Mouse (Mus musculus) lung, postnatal 0 days (tissue): ENCODE measurements around the gene Tap1. TPM values are rescaled to one million over a fixed set of nuclear protein-coding genes. Genes with fewer than 3 reads are reported as not detected.

Experiments used
- ATAC-seq: fragments of 200-750 bp; cut with Nextera tagmentation; 2 replicates; pipeline ENCODE4 v1.8.0; 2017; ENCODE audit warnings: moderate library complexity
- DNase-seq: peaks from one replicate; pipeline ENCODE4 v3.0.0-alpha.2; 2016; ENCODE audit warnings: low spot score
- H3K27ac ChIP-seq: fragments of 300-500 bp; sonication (generic); 2 replicates; pipeline ENCODE4 v1.5.1; 2014; ENCODE audit warnings: antibody characterized with exemption, mild to moderate bottlenecking, low read length, mixed read lengths
- H3K27me3 ChIP-seq: fragments of 300-500 bp; sonication (generic); replicated peaks from 2 replicates; pipeline ENCODE4 v1.6.1; 2014; ENCODE audit warnings: low read length, mixed read lengths; ENCODE audit not compliant: insufficient read depth
- H3K36me3 ChIP-seq: fragments of 300-500 bp; sonication (generic); 2 replicates; pipeline ENCODE4 v1.6.1; 2014; ENCODE audit warnings: low read length, mixed read lengths; ENCODE audit not compliant: insufficient read depth
- H3K4me1 ChIP-seq: fragments of 300-500 bp; sonication (generic); 2 replicates; pipeline ENCODE4 v1.6.1; 2014; ENCODE audit warnings: antibody characterized with exemption, low read depth, low read length, mixed read lengths; ENCODE audit not compliant: insufficient read depth
- H3K4me2 ChIP-seq: fragments of 300-500 bp; sonication (generic); replicated peaks from 2 replicates; pipeline ENCODE4 v1.6.1; 2014; ENCODE audit warnings: low read depth, mild to moderate bottlenecking, low read length, moderate library complexity, mixed read lengths
- H3K4me3 ChIP-seq: fragments of 300-500 bp; sonication (generic); 2 replicates; pipeline ENCODE4 v1.5.1; 2014; ENCODE audit warnings: low read depth, low read length
- H3K9ac ChIP-seq: fragments of 300-500 bp; sonication (generic); replicated peaks from 2 replicates; pipeline ENCODE4 v1.6.1; 2014; ENCODE audit warnings: low read depth, mild to moderate bottlenecking
- H3K9me3 ChIP-seq: fragments of 300-500 bp; sonication (generic); 2 replicates; pipeline ENCODE4 v1.6.1; 2016; ENCODE audit warnings: low read length, mixed read lengths
- CTCF ChIP-seq: IDR thresholded peaks from 2 replicates; pipeline ENCODE4 v1.5.1; 2016; ENCODE audit warnings: antibody characterized with exemption, mild to moderate bottlenecking
- EP300 ChIP-seq: IDR thresholded peaks from 2 replicates; pipeline ENCODE4 v1.6.1; 2016; ENCODE audit warnings: antibody characterized with exemption, mild to moderate bottlenecking, control low read depth
- WGBS: fragments of 180-500 bp; shearing (Covaris S2); extraction: QIAGEN DNeasy Blood & Tissue Kit; methylation state at CpG from one replicate; pipeline ENCODE4 v1.1.7; 2014; 5-methylcytosine and 5-hydroxymethylcytosine counted together
- polyA plus RNA-seq: library from polyadenylated mRNA; unstranded; fragments of >200 nt; fragmentation: Nextera tagmentation; extraction: Ambion mirVana; gene quantifications from 2 replicates; pipeline ENCODE4 v1.2.1, GENCODE M21; 2015

The Tap1 gene
- polyA plus RNA-seq, 1 experiment from 2014 or later, result 12.6 TPM

- DNase-seq (no peak), ATAC-seq (no peak)
- no peak for TF ChIP-seq CTCF
- no peak for TF ChIP-seq EP300
- H3K36me3 ChIP-seq, result no peaks in the 10 kb centered on the region
- H3K9me3 ChIP-seq, result no peaks in the 10 kb centered on the region
- no peaks in the 10 kb centered on the region for H3K4me1 ChIP-seq
- no peaks in the 10 kb centered on the region for H3K27me3 ChIP-seq
- WGBS, result 71% methylated on average over 1 of the region's 1 CpGs
- no peak overlapping the region for H3K4me3 ChIP-seq
- no peak overlapping the region for H3K27ac ChIP-seq
- H3K4me2 ChIP-seq, result no peak overlapping the region
- no peak overlapping the region for H3K9ac ChIP-seq
Observed at GRCm38 (mm10) chr17:34174075-34174474, 13.3 kb upstream of the Tap1 start.

GRCm38 (mm10) chr17:34177179-34177578 is 10.2 kb upstream of the Tap1 start:
- Histone ChIP-seq H3K4me2 (no peak overlapping the region), H3K9me3 (no peaks in the 10 kb centered on the region), H3K36me3 (no peaks in the 10 kb centered on the region), H3K27me3 (no peaks in the 10 kb centered on the region), H3K9ac (no peak overlapping the region), H3K4me3 (no peak overlapping the region), H3K4me1 (no peaks in the 10 kb centered on the region), H3K27ac (no peak overlapping the region)
- no peak for ATAC-seq
- TF ChIP-seq CTCF (peak; percentile 50), EP300 (no peak)
- DNase-seq, result no peak
- 65% methylated on average over 4 of the region's 4 CpGs for WGBS

- H3K4me2 ChIP-seq, result no peak overlapping the region
- no peak overlapping the region for H3K4me3 ChIP-seq
- H3K27ac ChIP-seq, result no peak overlapping the region
- no peaks in the 10 kb centered on the region for H3K36me3 ChIP-seq
- H3K9me3 ChIP-seq, result no peaks in the 10 kb centered on the region
- no peak for TF ChIP-seq CTCF
- no peak for TF ChIP-seq EP300
- 45% methylated on average over 6 of the region's 6 CpGs for WGBS
- H3K9ac ChIP-seq, result no peak overlapping the region
- 0 out of 2 replicates have a peak, but pooled peaks cover 2% of the 10 kb centered on the region for H3K27me3 ChIP-seq
- DNase-seq (no peak), ATAC-seq (no peak)
- no peaks in the 10 kb centered on the region for H3K4me1 ChIP-seq
Observed at GRCm38 (mm10) chr17:34179019-34179418, 8.3 kb upstream of the Tap1 start.

- Histone ChIP-seq H3K4me2 (no peak overlapping the region), H3K9me3 (no peaks in the 10 kb centered on the region), H3K9ac (no peak overlapping the region), H3K36me3 (no peaks in the 10 kb centered on the region), H3K27me3 (0 out of 2 replicates have a peak, but pooled peaks cover 4% of the 10 kb centered on the region), H3K4me1 (no peaks in the 10 kb centered on the region), H3K4me3 (no peak overlapping the region), H3K27ac (no peak overlapping the region)
- no peak for DNase-seq
- 58% methylated on average over 13 of the region's 13 CpGs for WGBS
- TF ChIP-seq CTCF (no peak), EP300 (no peak)
- ATAC-seq, result no peak
Observed at GRCm38 (mm10) chr17:34179913-34180859, 7.2 kb upstream of the Tap1 start.

GRCm38 (mm10) chr17:34183564-34184219 is 3.7 kb upstream of the Tap1 start:
- H3K9me3 ChIP-seq, result no peaks in the 10 kb centered on the region
- H3K4me1 ChIP-seq, result peaks cover 10% of the 10 kb centered on the region
- H3K4me2 ChIP-seq, result no peak overlapping the region
- 0 out of 2 replicates have a peak, but pooled peaks cover 4% of the 10 kb centered on the region for H3K27me3 ChIP-seq
- H3K27ac ChIP-seq, result no peak overlapping the region
- no peaks in the 10 kb centered on the region for H3K36me3 ChIP-seq
- H3K9ac ChIP-seq, result no peak overlapping the region
- WGBS, result 60% methylated on average over 15 of the region's 15 CpGs
- TF ChIP-seq EP300 (no peak), CTCF (no peak)
- H3K4me3 ChIP-seq, result no peak overlapping the region
- DNase-seq, result no peak
- no peak for ATAC-seq

GRCm38 (mm10) chr17:34185526-34185925 is 1.8 kb upstream of the Tap1 start:
- H3K4me3 ChIP-seq, result no peak overlapping the region
- ATAC-seq, result no peak
- H3K36me3 ChIP-seq, result no peaks in the 10 kb centered on the region
- H3K27ac ChIP-seq, result no peak overlapping the region
- WGBS, result 85% methylated on average over 9 of the region's 9 CpGs
- no peak overlapping the region for H3K9ac ChIP-seq
- no peak for DNase-seq
- no peaks in the 10 kb centered on the region for H3K9me3 ChIP-seq
- H3K4me1 ChIP-seq, result peaks cover 10% of the 10 kb centered on the region
- 0 out of 2 replicates have a peak, but pooled peaks cover 4% of the 10 kb centered on the region for H3K27me3 ChIP-seq
- TF ChIP-seq CTCF, result no peak
- no peak for TF ChIP-seq EP300
- H3K4me2 ChIP-seq, result no peak overlapping the region
